Mouse (Mus musculus) MEL-GATA-1-ER (cell line): ENCODE data around the gene Ppm1g.

Source experiments
- DNase-seq: peaks from one replicate; pipeline ENCODE4 v3.0.0-alpha.2; 2012; ENCODE audit warnings: low read depth; ENCODE audit errors: extremely low read depth

The Ppm1g gene

GRCm38 (mm10) chr5:31192939-31193630 lies 27.4 kb downstream of the Ppm1g start, which contains the start of the genes Snx17 and Eif2b4:
Snx17 (plus strand) TSS chr5:31193227.
Eif2b4 (minus strand) TSS chr5:31193430.
- peak; percentile 98 for DNase-seq

DNA sequence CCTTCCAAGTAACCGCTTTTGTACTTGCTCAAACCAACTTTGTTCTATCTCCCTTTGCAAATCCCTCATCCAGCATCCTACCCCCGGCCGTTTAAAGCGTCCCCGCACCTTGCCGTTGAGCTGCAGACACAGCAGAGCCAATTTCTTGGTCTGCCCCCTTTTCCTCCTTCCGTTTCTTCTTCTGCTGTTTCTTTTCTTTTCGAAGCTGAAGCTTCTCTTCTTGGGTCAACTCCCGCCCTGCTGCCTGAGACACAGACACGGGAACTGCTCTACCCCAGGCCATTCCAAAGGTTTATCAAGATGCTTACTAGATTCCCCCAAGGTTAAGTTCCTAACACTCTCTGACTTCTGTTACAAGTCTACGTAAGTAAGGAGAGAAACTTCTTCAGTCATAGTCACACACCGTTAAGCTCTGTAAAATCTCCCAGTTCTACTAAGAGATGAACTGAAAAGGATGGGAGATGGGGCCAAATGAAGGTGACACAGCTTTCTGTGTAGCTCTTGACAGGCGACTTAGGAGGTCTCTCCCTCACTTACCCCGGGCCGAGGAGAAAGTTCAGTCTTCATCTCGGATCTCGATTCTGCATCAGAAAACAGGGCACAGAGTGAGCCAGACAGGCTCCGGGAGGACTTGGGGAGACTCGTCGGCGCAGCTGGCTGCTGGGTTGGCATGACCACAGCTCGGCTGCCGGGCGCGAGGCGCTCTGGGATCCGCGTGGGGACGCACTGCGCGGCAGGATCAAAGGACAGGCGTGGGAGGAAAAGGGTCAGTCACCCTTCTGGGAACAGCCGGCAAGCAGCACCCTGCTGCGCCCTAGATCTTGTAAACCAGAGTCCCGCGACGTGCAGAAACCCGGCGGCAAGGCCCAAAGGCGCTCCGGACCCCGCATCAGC lies 28.2 kb downstream of the Ppm1g start:
- DNase-seq = peak; percentile 46

- DNase-seq = no peak
Observed at GRCm38 (mm10) chr5:31190201-31190600, 30.3 kb downstream of the Ppm1g start.

- peak; percentile 64 for DNase-seq
Observed at GRCm38 (mm10) chr5:31188223-31188840, 32.2 kb downstream of the Ppm1g start.

GRCm38 (mm10) chr5:31183678-31184077 lies 36.8 kb downstream of the Ppm1g start:
- peak; percentile 38 for DNase-seq

DNA sequence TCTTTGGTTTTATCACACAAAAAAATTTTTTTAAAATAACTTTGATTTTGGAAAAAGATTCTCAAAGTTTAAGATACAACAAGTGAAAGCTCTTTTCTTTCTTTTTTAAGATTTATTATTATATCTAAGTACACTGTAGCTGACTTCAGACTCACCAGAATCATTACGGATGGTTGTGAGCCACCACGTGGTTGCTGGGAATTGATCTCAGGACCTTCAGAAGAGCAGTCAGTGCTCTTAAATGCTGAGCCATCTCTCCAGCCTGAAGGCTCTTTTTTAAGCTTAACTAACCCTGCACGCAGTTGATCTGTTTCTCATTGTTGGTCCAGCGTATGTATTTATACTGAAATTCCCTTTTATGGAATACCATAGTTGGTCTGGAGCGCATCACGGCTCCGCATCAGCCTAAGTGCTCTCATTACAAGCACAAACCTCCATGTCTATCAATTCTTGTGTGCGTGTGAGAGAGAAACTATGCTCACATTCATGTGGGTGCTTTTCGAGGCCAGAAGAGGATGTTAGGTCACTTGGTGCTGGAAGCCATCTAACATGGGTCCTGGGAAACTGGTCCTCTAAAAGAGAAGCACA lies 39.2 kb downstream of the Ppm1g start:
- no peak for DNase-seq

GRCm38 (mm10) chr5:31179766-31180630 lies 40.5 kb downstream of the Ppm1g start, which contains the start of the genes Gm29609 and Gtf3c2:
Gm29609 (minus strand) TSS chr5:31179911.
Gtf3c2 (minus strand) TSS chr5:31180144.
- DNase-seq = peak; percentile 93

- DNase-seq = peak; percentile 76
Observed at GRCm38 (mm10) chr5:31179301-31179765, 41.2 kb downstream of the Ppm1g start.

- DNase-seq = no peak
Observed at GRCm38 (mm10) chr5:31168630-31169029, 51.9 kb downstream of the Ppm1g start.

GRCm38 (mm10) chr5:31164878-31165277 lies 55.6 kb downstream of the Ppm1g start:
- DNase-seq = peak; percentile 27

DNA sequence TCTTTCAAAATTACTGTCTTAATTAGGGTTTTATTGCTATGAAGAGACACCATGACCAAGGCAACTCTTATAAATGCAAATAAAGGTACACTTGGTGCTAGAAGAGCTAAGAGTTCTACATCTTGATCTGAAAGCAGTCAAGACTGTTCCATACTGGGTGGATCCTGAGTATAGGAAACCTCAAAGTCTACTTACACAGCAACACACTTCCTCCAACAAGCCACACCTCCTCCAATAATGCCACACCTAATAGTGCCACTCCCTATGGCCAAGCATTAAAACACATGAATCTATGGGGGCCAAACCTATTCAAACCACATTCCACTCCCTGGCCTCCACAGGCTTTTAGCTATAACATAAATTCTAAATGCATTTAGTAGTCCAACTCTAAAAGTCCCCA lies 58.0 kb downstream of the Ppm1g start:
- peak; percentile 56 for DNase-seq

GRCm38 (mm10) chr5:31154152-31154553 lies 66.3 kb downstream of the Ppm1g start, which contains the start of gene Mpv17:
Mpv17 (minus strand) TSS chr5:31154251.
- DNase-seq = peak; percentile 65

DNA sequence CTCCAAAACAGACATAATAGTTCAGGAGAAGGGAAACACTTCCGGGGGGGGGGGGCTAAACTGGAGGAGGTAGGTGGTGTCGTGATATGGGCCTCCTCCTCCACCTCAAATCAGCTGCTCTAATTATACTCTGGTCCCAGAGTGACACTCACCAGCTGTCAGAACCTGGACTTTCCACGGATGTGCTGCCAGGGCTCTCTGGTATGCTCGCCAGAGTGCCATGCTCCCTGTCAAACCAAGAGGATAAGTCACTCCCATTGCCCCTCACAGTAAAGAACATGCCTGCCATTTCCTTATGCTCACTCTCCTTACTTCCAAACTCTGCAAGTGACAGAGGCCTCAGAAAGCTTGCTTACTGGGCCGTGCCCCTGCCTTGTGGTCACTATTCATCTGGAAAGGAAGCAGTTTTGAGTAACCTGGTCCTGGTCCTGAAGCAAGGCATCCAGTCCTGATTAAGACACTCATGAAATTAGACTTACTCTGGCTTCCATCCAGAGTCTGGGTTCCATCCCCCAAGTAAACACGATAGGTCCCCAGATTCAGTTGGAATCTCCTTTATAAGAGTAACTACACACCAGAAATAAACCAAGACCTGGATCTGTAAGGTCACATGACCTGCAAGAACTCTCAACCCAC lies 66.9 kb downstream of the Ppm1g start:
- DNase-seq = no peak
